Mouse (Mus musculus): Measurements from ENCODE around the gene Zbtb43. TPM values are rescaled to one million over a fixed set of nuclear protein-coding genes. Genes with fewer than 3 reads are reported as not detected.

The Zbtb43 gene
- polyA plus RNA-seq, 1 experiment from 2014 or later = 8.4 TPM

- Histone ChIP-seq H3K36me3 (peaks cover 62% of the 10 kb centered on the region), H3K4me3 (no peak overlapping the region), H3K27ac (no peak overlapping the region), H3K4me1 (peaks cover 3% of the 10 kb centered on the region; the same call in 1 of the 2 replicates), H3K9me3 (replicated peaks) (no peaks in the 10 kb centered on the region), H3K27me3 (replicated peaks) (no peaks in the 10 kb centered on the region), H3K9ac (no peak overlapping the region), H3K4me2 (no peak overlapping the region)
- no peak for ATAC-seq
- WGBS (ENCODE audit: insufficient replicate concordance) = 78% methylated on average over 13 of the region's 13 CpGs
These were observed 54.3 kb downstream of the Zbtb43 start for GRCm38 (mm10) chr2:33414019-33414418.

DNA sequence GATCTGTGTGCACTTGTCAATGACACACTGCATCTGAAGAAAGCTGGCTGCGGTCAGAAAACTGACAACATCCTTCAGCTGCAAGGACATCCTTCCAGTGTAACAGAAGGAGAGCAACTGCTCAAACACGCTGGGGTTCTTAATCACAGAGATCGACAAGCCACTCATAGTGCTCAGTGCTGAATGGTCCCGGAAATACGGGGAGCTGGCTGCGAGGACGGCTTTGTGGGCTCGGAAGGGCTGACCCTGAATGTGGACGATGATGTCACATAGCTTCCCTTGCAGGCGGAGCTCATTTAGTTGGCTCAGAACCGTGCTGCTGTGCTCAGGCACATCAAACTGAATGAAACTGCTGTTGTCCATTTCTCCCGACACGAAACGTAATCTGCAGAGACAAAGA is 56.2 kb downstream of the Zbtb43 start:
- WGBS (ENCODE audit: insufficient replicate concordance) = 81% methylated on average over 14 of the region's 14 CpGs
- ATAC-seq = no peak

DNA sequence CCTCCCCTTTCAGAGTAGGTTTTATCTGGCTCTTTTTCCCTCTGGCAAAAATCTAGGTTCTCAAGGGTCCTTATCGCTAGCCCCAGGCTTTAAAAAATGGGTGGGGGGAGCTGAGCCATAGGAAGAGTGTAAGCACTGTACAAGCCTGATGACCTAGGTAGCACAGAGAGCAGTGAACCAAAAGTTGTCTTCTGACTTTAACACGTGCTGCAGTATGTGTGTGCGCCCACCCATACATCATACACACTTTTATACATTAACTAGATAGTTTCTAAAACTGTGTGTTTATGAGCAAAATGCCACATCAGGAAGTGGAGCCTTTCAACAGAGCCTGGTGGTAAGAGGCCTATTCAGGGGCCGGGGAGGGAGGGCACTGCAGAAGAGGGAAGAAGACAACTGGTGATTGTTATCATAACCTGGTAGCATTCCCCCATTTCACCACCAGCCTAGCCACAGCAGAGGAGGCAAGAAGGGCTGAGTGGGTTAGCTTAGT is 64.8 kb downstream of the Zbtb43 start:
- H3K36me3 ChIP-seq = peaks cover 8% of the 10 kb centered on the region
- no peaks in the 10 kb centered on the region for H3K27me3 ChIP-seq (replicated peaks)
- peak overlapping the region; percentile 36 for H3K4me2 ChIP-seq
- peak; percentile 71 for ATAC-seq
- H3K9ac ChIP-seq = 0 out of 2 replicates have a peak overlapping the region, but pooled peaks have one; percentile 28
- H3K27ac ChIP-seq = peak overlapping the region; percentile 54
- H3K4me1 ChIP-seq = peaks cover 43% of the 10 kb centered on the region
- WGBS (ENCODE audit: insufficient replicate concordance) = 28% methylated on average over 4 of the region's 4 CpGs
- no peak overlapping the region for H3K4me3 ChIP-seq
- no peaks in the 10 kb centered on the region for H3K9me3 ChIP-seq (replicated peaks)

More for the DNA sequence above, 56.2 kb downstream of the Zbtb43 start:
- Histone ChIP-seq H3K27me3 (replicated peaks) (no peaks in the 10 kb centered on the region), H3K9ac (no peak overlapping the region), H3K4me1 (no peaks in the 10 kb centered on the region), H3K36me3 (peaks cover 62% of the 10 kb centered on the region), H3K4me2 (no peak overlapping the region), H3K9me3 (replicated peaks) (no peaks in the 10 kb centered on the region), H3K27ac (no peak overlapping the region), H3K4me3 (no peak overlapping the region)

DNA sequence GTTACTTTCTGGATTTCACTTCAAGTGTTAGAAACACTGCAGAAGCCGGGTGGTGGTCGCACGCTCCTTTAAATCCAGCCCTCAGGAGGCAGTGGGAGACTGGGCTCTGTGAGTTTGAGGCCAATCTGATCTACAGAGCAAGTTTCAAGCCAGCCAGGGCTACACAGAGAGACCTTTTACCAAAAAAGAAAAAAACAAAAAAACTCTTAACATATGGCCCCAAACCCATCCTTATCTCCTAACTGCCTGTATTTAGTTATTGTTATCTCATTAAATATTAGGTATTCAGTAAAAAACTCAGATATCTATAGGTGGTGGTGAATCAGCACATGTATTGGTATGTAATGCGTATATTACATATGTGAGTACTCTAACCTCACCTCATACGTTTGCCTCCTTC is 65.7 kb downstream of the Zbtb43 start:
- 58% methylated on average over 5 of the region's 5 CpGs for WGBS (ENCODE audit: insufficient replicate concordance)
- peaks cover 3% of the 10 kb centered on the region; the same call in 1 of the 2 replicates for H3K36me3 ChIP-seq
- ATAC-seq = no peak
- H3K9ac ChIP-seq = no peak overlapping the region
- H3K27me3 ChIP-seq (replicated peaks) = no peaks in the 10 kb centered on the region
- no peak overlapping the region for H3K4me3 ChIP-seq
- no peaks in the 10 kb centered on the region for H3K9me3 ChIP-seq (replicated peaks)
- H3K27ac ChIP-seq = 0 out of 2 replicates have a peak overlapping the region, but pooled peaks have one; percentile 54
- H3K4me2 ChIP-seq = no peak overlapping the region
- peaks cover 43% of the 10 kb centered on the region for H3K4me1 ChIP-seq

- no peak overlapping the region for H3K27ac ChIP-seq
- H3K27me3 ChIP-seq (replicated peaks) = no peaks in the 10 kb centered on the region
- H3K4me1 ChIP-seq = peaks cover 43% of the 10 kb centered on the region
- 0 out of 2 replicates have a peak, but pooled peaks have one; percentile 15 for ATAC-seq
- peaks cover 3% of the 10 kb centered on the region; the same call in 1 of the 2 replicates for H3K36me3 ChIP-seq
- H3K4me3 ChIP-seq = no peak overlapping the region
- no peak overlapping the region for H3K4me2 ChIP-seq
- no peaks in the 10 kb centered on the region for H3K9me3 ChIP-seq (replicated peaks)
- H3K9ac ChIP-seq = no peak overlapping the region
- WGBS (ENCODE audit: insufficient replicate concordance) = 32% methylated on average over 7 of the region's 7 CpGs
These were observed 66.1 kb downstream of the Zbtb43 start for GRCm38 (mm10) chr2:33402236-33402635.

- 38% methylated on average over 3 of the region's 3 CpGs for WGBS (ENCODE audit: insufficient replicate concordance)
- peaks cover 3% of the 10 kb centered on the region; the same call in 1 of the 2 replicates for H3K36me3 ChIP-seq
- peaks cover 40% of the 10 kb centered on the region for H3K4me1 ChIP-seq
These were observed 67.1 kb downstream of the Zbtb43 start for GRCm38 (mm10) chr2:33401217-33401616.

DNA sequence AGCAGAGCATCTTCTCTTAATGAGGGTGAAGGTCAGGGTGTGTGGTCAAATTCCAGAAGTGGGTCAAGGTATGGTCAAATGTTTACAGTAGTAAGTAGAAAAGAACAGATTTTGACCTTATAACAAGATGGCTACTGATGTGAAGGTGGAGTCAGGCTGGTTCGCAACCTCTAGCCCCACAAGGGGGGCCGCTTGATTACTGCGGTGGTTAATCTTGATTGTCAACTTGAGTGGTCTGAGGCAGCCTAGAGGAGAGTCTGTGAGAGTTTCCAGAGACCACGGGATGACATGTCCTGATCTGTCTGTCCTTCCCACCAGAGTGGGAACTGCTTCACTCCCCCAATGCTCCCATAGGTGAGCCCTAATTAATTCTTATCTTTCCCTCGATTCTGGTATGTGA is 67.8 kb downstream of the Zbtb43 start:
- Histone ChIP-seq H3K4me2 (no peak overlapping the region), H3K4me1 (peaks cover 37% of the 10 kb centered on the region), H3K4me3 (no peak overlapping the region), H3K27ac (no peak overlapping the region), H3K27me3 (replicated peaks) (no peaks in the 10 kb centered on the region), H3K36me3 (no peaks in the 10 kb centered on the region), H3K9ac (no peak overlapping the region), H3K9me3 (replicated peaks) (no peaks in the 10 kb centered on the region)
- ATAC-seq = no peak
- WGBS (ENCODE audit: insufficient replicate concordance) = 50% methylated on average over 5 of the region's 5 CpGs

More at GRCm38 (mm10) chr2:33401217-33401616, 67.1 kb downstream of the Zbtb43 start:
- ATAC-seq = no peak
- Histone ChIP-seq H3K9me3 (replicated peaks) (no peaks in the 10 kb centered on the region), H3K27ac (no peak overlapping the region), H3K9ac (no peak overlapping the region), H3K4me2 (no peak overlapping the region), H3K4me3 (no peak overlapping the region), H3K27me3 (replicated peaks) (no peaks in the 10 kb centered on the region)

Other genes starting within 250 kb of the Zbtb43 start
- gene Ralgps1, start 97.1 kb downstream of the Zbtb43 start, polyA plus RNA-seq (2016; fragmentation: Nextera tagmentation; extraction: Ambion mirVana) = 1.1 and 1.4 TPM in 2 replicates
- gene Zbtb34, start 37.2 kb downstream of the Zbtb43 start, polyA plus RNA-seq (2016; fragmentation: Nextera tagmentation; extraction: Ambion mirVana) = 3.6 and 3.7 TPM in 2 replicates
- gene Lmx1b, start 172.0 kb upstream of the Zbtb43 start, polyA plus RNA-seq (2016; fragmentation: Nextera tagmentation; extraction: Ambion mirVana) = 0.04 TPM in 1 of 2 replicates, not detected in the other

All from liver, embryonic 12.5 days (tissue).